Mouse (Mus musculus) heart, embryonic 14.5 days (tissue): Measurements from ENCODE around the gene Atp6v0b. TPM values are rescaled to one million over a fixed set of nuclear protein-coding genes. Genes with fewer than 3 reads are reported as not detected.

Source experiments
- ATAC-seq: fragments of 200-750 bp; cut with Nextera tagmentation; 2 replicates; pipeline ENCODE4 v1.8.0; 2017; ENCODE audit warnings: low read depth, moderate TSS enrichment; ENCODE audit not compliant: insufficient number of reproducible peaks, insufficient read depth, low FRiP score
- H3K27ac ChIP-seq, 2 experiments: fragments of 200-500 bp in 1 of 2; fragments of 300-500 bp in 1 of 2; sonication (generic) in 1 of 2; replicated peaks in 1 of 2; 2 replicates each; pipeline ENCODE4 v1.5.1; 2012 to 2014; ENCODE audit warnings: low read depth in 2 of 2, low read length in 2 of 2, control low read depth in 1 of 2, mild to moderate bottlenecking in 1 of 2, mixed read lengths in 1 of 2; ENCODE audit not compliant: control insufficient read depth in 1 of 2, insufficient read depth in 1 of 2
- H3K27me3 ChIP-seq: fragments of 300-500 bp; sonication (generic); 2 replicates; pipeline ENCODE4 v1.6.1; 2014; ENCODE audit warnings: mild to moderate bottlenecking, low read length, control low read depth; ENCODE audit not compliant: control insufficient read depth, insufficient read depth
- H3K36me3 ChIP-seq: fragments of 300-500 bp; sonication (generic); 2 replicates; pipeline ENCODE4 v1.6.1; 2014; ENCODE audit warnings: mild to moderate bottlenecking, control low read depth, low read length, mixed read lengths; ENCODE audit not compliant: control insufficient read depth, insufficient read depth
- H3K4me1 ChIP-seq, 2 experiments: fragments of 200-500 bp in 1 of 2; fragments of 300-500 bp in 1 of 2; sonication (generic) in 1 of 2; 2 replicates each; pipeline ENCODE4 v1.6.1; 2012 to 2014; ENCODE audit warnings: low read length in 2 of 2, control low read depth in 1 of 2, mixed read lengths in 1 of 2; ENCODE audit not compliant: control insufficient read depth in 2 of 2, insufficient read depth in 2 of 2
- H3K4me2 ChIP-seq: fragments of 300-500 bp; sonication (generic); 2 replicates; pipeline ENCODE4 v1.6.1; 2014; ENCODE audit warnings: mild to moderate bottlenecking, low read length
- H3K4me3 ChIP-seq, 2 experiments: fragments of 200-500 bp in 1 of 2; fragments of 300-500 bp in 1 of 2; sonication (generic) in 1 of 2; 2 replicates each; pipeline ENCODE4 v1.5.1; 2012 to 2014; ENCODE audit warnings: low read length in 2 of 2, mild to moderate bottlenecking in 2 of 2, control low read depth in 1 of 2, low read depth in 1 of 2, moderate library complexity in 1 of 2; ENCODE audit not compliant: control insufficient read depth in 1 of 2, insufficient read depth in 1 of 2
- H3K9ac ChIP-seq: fragments of 300-500 bp; sonication (generic); 2 replicates; pipeline ENCODE4 v1.6.1; 2014; ENCODE audit warnings: mild to moderate bottlenecking, low read length
- H3K9me3 ChIP-seq: fragments of 300-500 bp; sonication (generic); 2 replicates; pipeline ENCODE4 v1.6.1; 2016; ENCODE audit warnings: low read length, control low read depth; ENCODE audit not compliant: control insufficient read depth
- WGBS: fragments of 180-500 bp; shearing (Covaris S2); extraction: QIAGEN DNeasy Blood & Tissue Kit; methylation state at CpG from one replicate; pipeline ENCODE4 v1.1.7; 2014; 5-methylcytosine and 5-hydroxymethylcytosine counted together
- polyA plus RNA-seq: library from polyadenylated mRNA; unstranded; fragments of >200 nt; fragmentation: Nextera tagmentation; extraction: Ambion mirVana; gene quantifications from 2 replicates; pipeline ENCODE4 v1.2.1, GENCODE M21; 2014

Atp6v0b gene
- polyA plus RNA-seq, 1 experiment from 2014 or later = 250 TPM

- ATAC-seq = no peak
- H3K36me3 ChIP-seq = peaks cover 86% of the 10 kb centered on the region
These were observed 19.1 kb upstream of the Atp6v0b start for GRCm38 (mm10) chr4:117906196-117906595.

GRCm38 (mm10) chr4:117904761-117905160, 17.6 kb upstream of the Atp6v0b start:
- Histone ChIP-seq H3K4me2 (no peak overlapping the region), H3K9me3 (no peaks in the 10 kb centered on the region), H3K27ac (no peak overlapping the region), H3K4me1 (peaks cover 3 to 6% of the 10 kb centered on the region in 2 experiments; a peak in 3 of 4 replicates), H3K4me3 (no peak overlapping the region), H3K9ac (no peak overlapping the region), H3K27me3 (no peaks in the 10 kb centered on the region), H3K36me3 (peaks cover 87% of the 10 kb centered on the region)
- ATAC-seq = no peak
- WGBS = 83% methylated on average over 8 of the region's 8 CpGs

More at GRCm38 (mm10) chr4:117906196-117906595, 19.1 kb upstream of the Atp6v0b start:
- no peak overlapping the region for H3K4me2 ChIP-seq
- H3K27ac ChIP-seq = no peak overlapping the region
- WGBS = 87% methylated on average over 3 of the region's 3 CpGs
- no peak overlapping the region for H3K9ac ChIP-seq
- no peak overlapping the region for H3K4me3 ChIP-seq
- no peaks in the 10 kb centered on the region for H3K9me3 ChIP-seq
- H3K27me3 ChIP-seq = no peaks in the 10 kb centered on the region
- peaks cover 3 to 9% of the 10 kb centered on the region in 2 experiments; a peak in 3 of 4 replicates for H3K4me1 ChIP-seq

GRCm38 (mm10) chr4:117904094-117904493, 17.0 kb upstream of the Atp6v0b start:
- Histone ChIP-seq H3K9ac (no peak overlapping the region), H3K4me3 (no peak overlapping the region), H3K27ac (no peak overlapping the region), H3K9me3 (no peaks in the 10 kb centered on the region), H3K36me3 (peaks cover 90% of the 10 kb centered on the region), H3K27me3 (no peaks in the 10 kb centered on the region), H3K4me1 (peaks cover 3 to 5% of the 10 kb centered on the region in 2 experiments; a peak in 3 of 4 replicates), H3K4me2 (no peak overlapping the region)
- 89% methylated on average over 10 of the region's 10 CpGs for WGBS
- ATAC-seq = no peak

- Histone ChIP-seq H3K4me3 (no peak overlapping the region), H3K9ac (no peak overlapping the region), H3K36me3 (peaks cover 92% of the 10 kb centered on the region), H3K27me3 (no peaks in the 10 kb centered on the region), H3K4me1 (no peaks in the 10 kb centered on the region), H3K27ac (no peak overlapping the region), H3K4me2 (no peak overlapping the region), H3K9me3 (no peaks in the 10 kb centered on the region)
- no peak for ATAC-seq
- WGBS = 69% methylated on average over 3 of the region's 3 CpGs
These were observed 11.0 kb upstream of the Atp6v0b start for GRCm38 (mm10) chr4:117898111-117898510.

- ATAC-seq = no peak
- Histone ChIP-seq H3K4me2 (no peak overlapping the region), H3K27me3 (no peaks in the 10 kb centered on the region), H3K9ac (no peak overlapping the region), H3K9me3 (no peaks in the 10 kb centered on the region), H3K36me3 (peaks cover 71% of the 10 kb centered on the region), H3K4me1 (peaks cover 5 to 7% of the 10 kb centered on the region in 2 experiments; a peak in 3 of 4 replicates), H3K27ac (no peak overlapping the region), H3K4me3 (no peak overlapping the region)
- 94% methylated on average over 6 of the region's 6 CpGs for WGBS
These were observed 8.9 kb upstream of the Atp6v0b start for GRCm38 (mm10) chr4:117896031-117896430.

GRCm38 (mm10) chr4:117895339-117895738, 8.2 kb upstream of the Atp6v0b start:
- no peak overlapping the region for H3K27ac ChIP-seq
- H3K9me3 ChIP-seq = no peaks in the 10 kb centered on the region
- no peak overlapping the region for H3K4me2 ChIP-seq
- no peaks in the 10 kb centered on the region for H3K27me3 ChIP-seq
- ATAC-seq = no peak
- H3K9ac ChIP-seq = no peak overlapping the region
- WGBS = 79% methylated on average over 7 of the region's 7 CpGs
- H3K4me3 ChIP-seq = no peak overlapping the region
- H3K4me1 ChIP-seq = peaks cover 6 to 10% of the 10 kb centered on the region in 2 experiments; a peak in 3 of 4 replicates
- H3K36me3 ChIP-seq = peaks cover 65% of the 10 kb centered on the region

GRCm38 (mm10) chr4:117894601-117895000, 7.5 kb upstream of the Atp6v0b start:
- ATAC-seq = no peak
- H3K9me3 ChIP-seq = no peaks in the 10 kb centered on the region
- H3K4me1 ChIP-seq = peaks cover 6 to 10% of the 10 kb centered on the region in 2 experiments; a peak in 3 of 4 replicates
- H3K36me3 ChIP-seq = peaks cover 65% of the 10 kb centered on the region
- no peak overlapping the region for H3K4me2 ChIP-seq
- no peak overlapping the region for H3K9ac ChIP-seq
- no peaks in the 10 kb centered on the region for H3K27me3 ChIP-seq
- no peak overlapping the region for H3K27ac ChIP-seq
- WGBS = 90% methylated on average over 8 of the region's 8 CpGs
- no peak overlapping the region for H3K4me3 ChIP-seq

GRCm38 (mm10) chr4:117893376-117893775, 6.2 kb upstream of the Atp6v0b start:
- H3K4me2 ChIP-seq = no peak overlapping the region
- no peaks in the 10 kb centered on the region for H3K9me3 ChIP-seq
- WGBS = 14% methylated on average over 9 of the region's 9 CpGs
- no peak overlapping the region for H3K27ac ChIP-seq
- H3K9ac ChIP-seq = no peak overlapping the region
- H3K36me3 ChIP-seq = peaks cover 64% of the 10 kb centered on the region
- H3K27me3 ChIP-seq = no peaks in the 10 kb centered on the region
- H3K4me3 ChIP-seq = no peak overlapping the region
- H3K4me1 ChIP-seq = peaks cover 6 to 10% of the 10 kb centered on the region in 2 experiments; a peak in 3 of 4 replicates
- ATAC-seq = no peak
